In the genomic region with DNA sequence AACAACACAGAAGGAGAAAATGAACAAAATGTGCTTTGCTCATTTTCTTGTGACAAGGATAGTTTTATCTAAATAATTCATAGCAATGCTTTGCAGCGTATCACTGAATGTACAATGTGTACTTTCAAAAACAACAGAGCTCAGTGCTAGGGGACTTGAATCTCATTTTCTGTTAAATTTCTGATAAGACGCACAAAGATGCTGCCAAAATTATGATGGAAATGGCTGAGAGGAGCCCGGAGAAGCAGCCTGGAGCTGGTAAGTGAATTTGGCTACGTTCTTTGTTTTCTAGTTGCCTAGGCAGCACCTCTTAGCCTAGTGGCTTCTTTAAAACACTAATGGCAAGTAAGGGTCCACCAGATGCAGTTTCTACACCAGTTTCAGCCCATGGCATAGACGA, we compare ENCODE assay signal across 32 mouse cellular contexts. TPM values are rescaled to one million over a fixed set of nuclear protein-coding genes. Genes with fewer than 3 reads are reported as not detected.
DNase-seq lines count a peak whose midpoint lies in the region; ATAC-seq and TF ChIP-seq lines count a peak whose summit lies in the region.
"Had no signal": no experiment of that assay in that cellular context is flagged by ENCODE, and none has a peak within 500 bp of the region (broad histone marks: within the 10 kb centered on the region; RNA-seq: fewer than 3 reads in every experiment).

No protein-coding gene starts in this region.

- no peaks in the 10 kb centered on the region for H3K27me3 ChIP-seq in liver, postnatal 0 days (ENCODE audit: insufficient read depth, low read length)
- H3K27me3 ChIP-seq: heart, embryonic 15.5 days; liver, embryonic 15.5 days; lung, embryonic 15.5 days; neural tube, embryonic 12.5 days had no signal

- DNase-seq in heart, adult 9 months (ENCODE audit: low spot score in 2 of 2) = peak; percentile 5 to 48
- DNase-seq in heart, postnatal 25 days (ENCODE audit: low spot score) = no peak
- no peak for DNase-seq in liver, postnatal 0 days
- DNase-seq in liver (no peak), adipocyte (ENCODE audit: low spot score) (no peak)
- peak; percentile 22 for DNase-seq in brain, embryonic 18.5 days (ENCODE audit: low read depth, low spot score)
- peak; percentile 65 for DNase-seq in testis, postnatal 14 days (ENCODE audit: low spot score)
- DNase-seq: adrenal gland, adult 8-10 months; B cell, adult 2 months; cerebellum, adult 11 months; cerebellum, adult 9-10 months; cerebellum, postnatal 36 days; gastrocnemius, postnatal 14 days; kidney, adult 9 months; kidney, postnatal 10 days; right cerebral cortex, postnatal 4 days; thymus, postnatal 25 days had no signal

- TF ChIP-seq EP300 in liver, postnatal 0 days (IDR thresholded peaks at IDR 0.05; ENCODE audit: low read depth) = 0 out of 2 replicates have a peak, but pooled peaks have one; percentile 14

- ATAC-seq in liver, postnatal 0 days = no peak
- ATAC-seq: activated CD4-positive, CD25-positive, alpha-beta regulatory T cell, adult 4 months; forebrain, embryonic 14.5 days; intestine, postnatal 0 days had no signal

- H3K4me1 ChIP-seq in liver, postnatal 0 days (ENCODE audit: insufficient read depth) = no peaks in the 10 kb centered on the region
- H3K4me1 ChIP-seq: heart, embryonic 15.5 days; liver, embryonic 15.5 days; lung, embryonic 15.5 days; midbrain, embryonic 10.5 days; neural tube, embryonic 12.5 days had no signal

- H3K36me3 ChIP-seq in liver, postnatal 0 days (replicated peaks; ENCODE audit: insufficient read depth, low read length) = no peaks in the 10 kb centered on the region
- H3K36me3 ChIP-seq: heart, embryonic 15.5 days; liver, embryonic 15.5 days; lung, embryonic 15.5 days; midbrain, embryonic 10.5 days; neural tube, embryonic 12.5 days had no signal

- H3K4me2 ChIP-seq in liver, postnatal 0 days (ENCODE audit: low read depth, low read length) = no peak overlapping the region
- H3K4me2 ChIP-seq: heart, embryonic 15.5 days; hindbrain, embryonic 14.5 days; liver, embryonic 15.5 days; lung, embryonic 15.5 days; neural tube, embryonic 12.5 days had no signal

- H3K9ac ChIP-seq in liver, postnatal 0 days (replicated peaks) = no peak overlapping the region
- H3K9ac ChIP-seq: heart, embryonic 15.5 days; hindbrain, embryonic 14.5 days; liver, embryonic 15.5 days; lung, embryonic 15.5 days; neural tube, embryonic 12.5 days had no signal

- H3K27ac ChIP-seq in liver, postnatal 0 days (ENCODE audit: low read depth) = no peak overlapping the region
- H3K27ac ChIP-seq: heart, embryonic 15.5 days; hindbrain, embryonic 14.5 days; liver, embryonic 15.5 days; lung, embryonic 15.5 days; midbrain, embryonic 10.5 days; neural tube, embryonic 12.5 days; stomach, postnatal 0 days had no signal

- H3K4me3 ChIP-seq in liver, postnatal 0 days (ENCODE audit: low read depth, low read length) = no peak overlapping the region
- H3K4me3 ChIP-seq: heart, embryonic 15.5 days; liver, embryonic 15.5 days; lung, embryonic 15.5 days; midbrain, embryonic 10.5 days; myocyte; neural tube, embryonic 12.5 days had no signal

- WGBS in liver, postnatal 0 days (ENCODE audit: insufficient replicate concordance) = 77% methylated on average over 5 of the region's 5 CpGs

- intact Hi-C loops in heart, postnatal 25 days (cut with DNase I) = no loop called here

- no peaks in the 10 kb centered on the region for H3K9me3 ChIP-seq in liver, postnatal 0 days (ENCODE audit: low read length)
- H3K9me3 ChIP-seq: heart, embryonic 15.5 days; liver, embryonic 15.5 days; lung, embryonic 15.5 days; midbrain, embryonic 10.5 days had no signal

- no peak for TF ChIP-seq CTCF in liver, postnatal 0 days (IDR thresholded peaks at IDR 0.05; ENCODE audit: low read depth)

RNA-seq across cellular contexts. Expression of a gene that starts 28.4 kb away (rescaled TPM):
- not detected for total RNA-seq in heart, postnatal 25 days (2021)
- not detected in 2 replicates for polyA plus RNA-seq in liver, postnatal 0 days (2015; fragmentation: Nextera tagmentation; extraction: Ambion mirVana)
- total RNA-seq: hematopoietic stem cell, adult 5-6 weeks; liver, adult 2 months had no signal
- polyA plus RNA-seq: large intestine, adult 2 months; liver, adult 2 months; liver, embryonic 15.5 days; spleen, adult 2 months had no signal

RNA-seq across cellular contexts. Expression of a gene that starts 52.6 kb away (rescaled TPM):
- 10 to 100 TPM; 10.0 to 14.3 TPM for total RNA-seq in heart, postnatal 25 days (2021)
- 9.0 and 14.6 TPM in 2 replicates for polyA plus RNA-seq in liver, postnatal 0 days (2015; fragmentation: Nextera tagmentation; extraction: Ambion mirVana)

Comparison
In these comparisons a context has a peak if more than half of its experiments do, and no peak if none do; other contexts are left out.
1. DNase-seq: peak in heart, adult 9 months (2 of 2), brain, embryonic 18.5 days (single experiment) and testis, postnatal 14 days (single experiment); none in heart, postnatal 25 days (single experiment), liver, postnatal 0 days (single experiment), liver (single experiment) and adipocyte (single experiment).